Mouse (Mus musculus) CD4-positive, CD25-positive, alpha-beta regulatory T cell, adult 2 months (primary cell): Measurements from ENCODE around the gene Pik3c2a.
"Not testable (repeated sequence)": the region's sequence is repeated elsewhere in the genome, so short reads cannot be mapped to it uniquely, and the experiment has no call there.

Experiments
- DNase-seq: peaks from one replicate; pipeline ENCODE4 v3.0.0-alpha.2; 2012; ENCODE audit warnings: low read depth, low spot score

The Pik3c2a gene

DNA sequence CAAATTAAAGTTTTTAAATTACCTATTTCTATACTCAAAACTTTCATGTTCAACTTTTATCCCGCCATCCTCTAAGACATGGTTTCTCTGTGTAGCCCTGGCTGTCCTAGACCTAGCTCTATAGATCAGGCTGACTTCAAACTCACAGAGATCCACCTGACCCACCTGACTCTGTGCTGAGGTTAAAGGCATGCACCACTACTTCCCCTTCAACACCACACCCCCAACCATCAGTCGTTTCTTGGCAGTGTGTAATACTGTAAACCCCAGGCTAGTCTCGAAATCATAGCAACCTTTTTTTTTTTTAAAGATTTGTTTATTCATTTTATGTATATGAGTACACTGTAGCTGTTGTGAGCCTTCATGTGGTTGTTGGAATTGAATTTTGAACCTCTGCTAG, 50.9 kb downstream of the Pik3c2a start:
- no peak for DNase-seq

GRCm38 (mm10) chr7:116387389-116387788, 55.9 kb downstream of the Pik3c2a start:
- DNase-seq: not testable (repeated sequence)

GRCm38 (mm10) chr7:116379181-116379580, 64.1 kb downstream of the Pik3c2a start:
- DNase-seq: peak; percentile 16

GRCm38 (mm10) chr7:116374284-116374683, 69.0 kb downstream of the Pik3c2a start:
- DNase-seq: no peak

- DNase-seq: peak; percentile 82
Measured at GRCm38 (mm10) chr7:116336226-116336625, 107.0 kb downstream of the Pik3c2a start.

- no peak for DNase-seq
Measured at GRCm38 (mm10) chr7:116335133-116335532, 108.1 kb downstream of the Pik3c2a start.

GRCm38 (mm10) chr7:116334669-116335038, 108.6 kb downstream of the Pik3c2a start:
- DNase-seq: no peak

DNA sequence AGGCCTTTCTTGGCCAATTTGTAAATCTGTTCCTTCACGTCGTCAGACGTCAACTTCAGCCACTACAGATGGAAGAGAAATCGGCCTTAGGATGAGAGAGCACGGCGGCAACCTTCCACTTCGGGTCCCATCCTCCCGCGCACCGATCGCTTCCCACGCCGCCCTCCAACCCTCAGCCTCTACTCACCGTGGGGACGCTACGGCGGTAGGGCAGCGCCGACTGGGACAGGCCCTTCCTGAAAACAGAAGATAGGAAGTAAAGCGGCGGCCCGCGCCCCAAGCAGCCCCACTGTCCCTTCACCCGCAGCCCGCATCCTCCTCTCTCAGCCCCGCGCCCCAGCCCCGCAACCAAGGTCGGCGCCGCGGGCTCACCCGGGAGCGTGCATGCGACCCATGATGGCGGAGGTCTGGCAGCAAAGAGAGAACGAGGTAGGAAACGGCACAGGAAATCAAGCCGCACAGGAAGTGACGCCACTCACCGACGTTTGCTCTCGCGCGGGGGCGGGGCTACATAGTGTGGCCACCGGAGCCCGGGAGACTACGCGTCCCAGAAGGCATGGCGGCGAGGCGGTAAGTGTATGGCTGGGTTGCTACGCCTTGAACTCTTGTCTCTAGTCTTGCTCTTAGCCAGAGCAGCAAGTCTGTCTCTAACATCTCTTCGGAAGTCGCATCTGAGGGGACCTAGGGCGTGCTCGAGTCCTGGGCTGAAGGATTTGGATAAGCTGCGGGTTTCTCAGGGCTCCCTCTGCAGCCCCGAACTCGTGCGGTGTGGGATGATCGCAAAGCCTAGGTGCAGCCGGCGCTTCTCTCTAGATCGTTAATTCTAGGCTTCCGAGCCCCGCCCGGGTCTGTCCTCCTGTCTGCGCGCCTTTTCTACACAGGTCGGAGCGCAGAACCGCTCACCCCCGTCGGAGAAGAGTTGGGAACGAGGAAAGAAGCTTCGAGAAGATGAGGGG, 109.3 kb downstream of the Pik3c2a start, which contains the start of gene Rps13:
TSS of gene Rps13 (minus strand) at position 483 of the 956 bp plus-strand sequence.
- DNase-seq: peak; percentile 98

- no peak for DNase-seq
Measured at GRCm38 (mm10) chr7:116331246-116331645, 112.0 kb downstream of the Pik3c2a start.

DNA sequence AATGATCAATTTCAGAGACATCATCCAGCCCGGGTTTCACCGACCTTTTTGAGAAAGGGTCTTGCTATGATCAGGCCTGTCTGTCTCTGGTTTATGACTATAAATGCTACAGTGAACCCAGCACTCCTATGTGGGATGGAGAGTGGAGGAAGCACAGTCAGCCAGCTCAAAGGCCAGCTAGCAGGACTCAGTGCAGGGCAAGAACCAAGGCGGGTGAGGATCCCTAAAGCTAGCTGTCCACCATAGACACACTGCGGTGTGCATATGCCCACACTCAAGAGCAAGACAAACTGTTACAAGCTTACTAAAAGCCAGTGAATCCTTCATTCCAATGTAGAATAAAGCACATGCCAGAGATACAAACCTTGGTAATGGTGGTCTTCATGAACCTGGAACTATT, 113.4 kb downstream of the Pik3c2a start:
- no peak for DNase-seq

- peak; percentile 14 for DNase-seq
Measured at GRCm38 (mm10) chr7:116328777-116329176, 114.5 kb downstream of the Pik3c2a start.

- peak; percentile 85 for DNase-seq
Measured at GRCm38 (mm10) chr7:116327901-116328300, 115.3 kb downstream of the Pik3c2a start.

DNA sequence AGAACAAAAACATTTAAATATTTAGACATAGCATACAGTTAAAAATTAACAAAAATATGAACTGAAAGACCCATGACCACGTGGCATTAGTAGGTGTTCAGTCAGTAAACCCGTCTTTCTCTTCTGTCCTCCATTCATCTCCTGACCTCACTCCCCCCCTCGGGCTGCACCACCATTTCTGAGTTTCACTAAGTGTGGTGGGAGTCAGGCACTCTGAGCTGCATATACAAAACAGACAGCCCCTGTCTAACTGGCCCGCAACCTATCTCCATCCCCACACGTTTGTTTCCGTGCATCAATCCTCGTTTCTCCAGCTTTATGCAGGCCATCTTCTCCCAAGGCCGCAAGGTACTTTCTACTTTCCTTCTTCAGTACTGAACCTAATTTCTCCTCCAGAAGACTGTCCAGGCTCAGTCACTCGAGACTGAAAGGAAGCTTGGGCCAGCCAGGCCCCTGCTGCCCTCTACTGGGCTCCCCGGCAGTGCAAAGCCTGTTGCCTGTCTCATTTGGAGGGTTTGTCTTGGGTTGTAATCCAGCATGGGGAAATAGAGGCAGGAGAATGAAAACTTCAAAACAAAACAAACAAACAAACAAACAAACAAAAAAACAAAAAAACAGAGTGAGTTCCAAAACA, 119.8 kb downstream of the Pik3c2a start:
- DNase-seq: peak; percentile 74

DNA sequence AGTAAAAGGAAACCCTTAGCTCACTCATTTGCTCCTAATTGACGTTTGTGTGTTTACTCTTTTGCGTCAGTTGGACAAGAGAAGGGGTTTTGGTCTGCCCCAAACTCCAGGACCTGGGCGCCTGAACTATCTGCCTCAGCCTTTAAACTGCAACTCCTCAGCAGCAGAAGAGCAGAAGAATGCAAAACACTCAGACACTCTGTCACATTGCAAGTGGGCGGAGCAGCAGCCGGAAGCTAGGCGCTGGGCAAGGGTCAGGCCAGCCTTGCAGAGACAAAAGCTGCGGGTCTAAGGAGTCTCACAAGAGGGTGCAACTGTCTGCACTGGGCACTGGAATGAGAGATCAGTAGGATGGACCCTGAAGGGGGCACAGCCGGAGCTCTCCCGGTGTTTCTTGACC, 133.8 kb downstream of the Pik3c2a start:
- peak; percentile 56 for DNase-seq

GRCm38 (mm10) chr7:116308632-116308991, 134.6 kb downstream of the Pik3c2a start:
- DNase-seq: peak; percentile 45

GRCm38 (mm10) chr7:116307871-116308631, 135.2 kb downstream of the Pik3c2a start, which contains the start of gene Plekha7:
Gene Plekha7, minus strand, starts transcription at chr7:116308376.
- DNase-seq: peak; percentile 77

GRCm38 (mm10) chr7:116307099-116307870, 136.0 kb downstream of the Pik3c2a start:
- DNase-seq: peak; percentile 47

DNA sequence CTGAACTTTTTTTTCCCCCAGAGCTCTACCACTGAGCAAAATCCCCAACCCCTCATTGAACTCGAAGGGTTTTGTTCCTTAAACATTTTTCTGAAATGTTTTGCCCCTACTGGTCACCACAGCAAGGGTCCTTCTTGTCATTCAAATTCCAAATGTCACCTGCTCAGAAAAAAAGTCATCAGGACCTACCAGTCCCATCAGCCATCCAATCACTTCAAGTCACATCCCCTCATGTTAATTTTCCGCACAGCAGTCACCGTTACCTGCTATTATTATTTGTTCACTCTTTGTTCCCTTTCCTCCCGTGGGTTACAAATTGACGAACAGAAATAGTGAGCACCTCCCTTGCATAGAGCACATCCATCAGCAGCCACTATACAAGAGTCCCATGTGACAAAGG, 136.6 kb downstream of the Pik3c2a start:
- DNase-seq: peak; percentile 21

GRCm38 (mm10) chr7:116301661-116302311, 141.5 kb downstream of the Pik3c2a start:
- no peak for DNase-seq

GRCm38 (mm10) chr7:116301144-116301543, 142.1 kb downstream of the Pik3c2a start:
- DNase-seq: no peak

DNA sequence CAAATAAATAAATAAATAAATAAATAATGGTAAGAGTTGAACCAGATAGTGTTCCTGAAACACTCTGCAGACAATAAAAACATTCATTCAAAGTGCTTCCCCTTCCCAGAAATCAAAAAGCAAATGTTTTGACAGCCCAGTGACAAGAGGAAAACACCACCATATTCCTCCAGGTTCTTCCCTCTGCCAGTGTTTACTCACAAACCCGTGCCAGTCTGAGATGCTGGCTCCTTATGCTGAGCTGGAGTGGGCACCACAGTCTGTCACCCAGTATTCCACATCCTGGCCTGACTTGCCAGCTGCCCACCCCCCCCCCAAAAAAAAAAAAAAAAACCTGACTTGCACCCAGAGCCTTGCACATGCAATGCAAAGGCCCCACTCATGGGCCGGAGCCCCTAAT, 144.4 kb downstream of the Pik3c2a start:
- DNase-seq: no peak
